Mouse (Mus musculus): ENCODE results near the gene Zcrb1.

Zcrb1 gene

GRCm38 (mm10) chr15:93368558-93368957 is 29.6 kb downstream of the Zcrb1 start:
- DNase-seq: no peak

DNA sequence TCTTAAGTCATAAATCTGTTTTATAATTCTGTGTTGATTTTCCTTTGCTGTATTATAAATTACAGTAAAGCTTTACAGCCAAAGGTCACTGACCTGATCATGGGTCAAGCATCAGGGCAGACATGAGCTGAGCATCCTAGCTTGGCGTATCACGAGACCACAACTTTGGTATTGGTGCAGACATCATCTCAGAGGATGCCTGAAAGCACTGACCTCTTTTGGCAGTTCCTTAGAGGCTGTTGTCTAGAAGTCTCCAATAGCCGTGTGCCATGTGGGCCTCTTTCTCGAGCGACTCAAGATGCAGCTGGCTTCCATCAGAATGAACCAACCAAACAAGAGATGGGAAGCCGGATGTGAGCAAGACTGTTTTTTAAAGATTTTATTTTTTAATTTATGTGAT is 32.6 kb downstream of the Zcrb1 start:
- DNase-seq: no peak

GRCm38 (mm10) chr15:93358346-93359095 is 39.6 kb downstream of the Zcrb1 start:
- no peak for DNase-seq

DNA sequence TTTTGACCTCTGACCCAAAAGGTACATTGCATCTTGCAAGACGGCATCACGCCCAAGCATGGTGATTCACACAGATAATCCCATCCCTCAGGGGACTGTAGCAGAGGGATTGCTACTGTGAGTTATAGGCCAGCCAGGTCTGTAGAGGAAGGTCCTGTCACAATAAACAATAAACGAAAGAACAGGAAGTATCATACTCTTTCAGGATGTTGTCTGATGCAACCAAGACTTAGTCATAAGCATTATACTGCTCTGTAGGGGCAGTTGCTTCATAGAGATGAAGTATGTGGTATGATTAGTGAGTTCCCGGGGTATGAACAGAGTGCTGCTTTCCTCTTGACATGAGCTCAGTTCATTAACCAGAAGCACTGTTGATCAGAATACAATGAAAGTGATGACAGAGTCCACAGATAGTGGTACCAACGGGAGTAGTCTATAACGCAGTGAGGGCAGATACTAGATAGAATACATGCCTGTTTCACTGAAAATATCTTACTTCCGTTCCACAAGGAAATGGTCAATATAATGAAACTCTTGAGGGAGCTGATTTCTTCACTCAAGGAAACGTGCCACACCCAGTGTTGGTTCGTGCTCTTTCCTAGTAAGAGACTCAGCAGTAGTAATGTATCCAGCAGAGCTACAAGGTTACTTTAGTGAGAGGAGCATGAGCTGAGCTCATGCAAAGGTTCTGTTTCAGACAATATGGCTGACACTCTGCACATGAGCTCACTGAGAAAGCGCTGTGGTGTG is 57.3 kb downstream of the Zcrb1 start:
- DNase-seq: no peak

GRCm38 (mm10) chr15:93336925-93337761 is 61.0 kb downstream of the Zcrb1 start, which contains the start of gene Yaf2:
TSS of gene Yaf2 (minus strand) at chr15:93336935.
- peak; percentile 84 to 87 for DNase-seq

- no peak for DNase-seq
Measured at GRCm38 (mm10) chr15:93336658-93336924, 61.5 kb downstream of the Zcrb1 start.

Measured in lung, adult 18-20 months (tissue).